Mouse (Mus musculus) bone marrow macrophage, adult 2 months (primary cell): Measurements from ENCODE around the gene Garnl3.

Source experiments
- CTCF ChIP-seq: IDR thresholded peaks from 2 replicates; pipeline ENCODE4 v1.5.1; 2012; ENCODE audit warnings: low read depth, mild to moderate bottlenecking, low read length, moderate library complexity
- POLR2A ChIP-seq: IDR thresholded peaks from 2 replicates; pipeline ENCODE4 v1.6.1; 2012; ENCODE audit warnings: mild to moderate bottlenecking, low read depth, low read length, borderline replicate concordance

GRCm38 (mm10) chr2:32981725-32982271 lies 149.7 kb downstream of the Garnl3 start, which contains the start of gene Slc2a8:
- TF ChIP-seq CTCF = 0 out of 2 replicates have a peak, but pooled peaks have one; percentile 11
- no peak for TF ChIP-seq POLR2A
